Comparison of ENCODE assay signal across 8 mouse cellular contexts in genomic region chr11:98942555-98942922, GRCm38 (mm10). TPM values are rescaled to one million over a fixed set of nuclear protein-coding genes. Genes with fewer than 3 reads are reported as not detected.
A peak's percentile ranks its signal among the peaks of the same experiment; 100 is the strongest.
DNase-seq lines count a peak whose midpoint lies in the region; ATAC-seq lines count a peak whose summit lies in the region.
"Had no signal": no experiment of that assay in that cellular context is flagged by ENCODE, and none has a peak within 500 bp of the region (broad histone marks: within the 10 kb centered on the region; RNA-seq: fewer than 3 reads in every experiment).

No protein-coding gene starts in this region.

- no peaks in the 10 kb centered on the region for H3K9me3 ChIP-seq in lung, embryonic 15.5 days
- no peaks in the 10 kb centered on the region for H3K9me3 ChIP-seq in forebrain, embryonic 10.5 days
- H3K9me3 ChIP-seq in limb, embryonic 11.5 days (ENCODE audit: control insufficient read depth, low read length) = no peaks in the 10 kb centered on the region
- H3K9me3 ChIP-seq in stomach, embryonic 15.5 days = no peaks in the 10 kb centered on the region

- no peak for ATAC-seq in lung, embryonic 15.5 days (ENCODE audit: borderline replicate concordance, extremely low read depth, low FRiP score, low TSS enrichment)
- ATAC-seq in limb, embryonic 11.5 days (ENCODE audit: insufficient number of reproducible peaks, low FRiP score, low TSS enrichment, low read depth) = no peak
- ATAC-seq in stomach, embryonic 15.5 days (ENCODE audit: insufficient read depth, low FRiP score, low read depth) = no peak
- no peak for ATAC-seq in megakaryocyte-erythroid progenitor cell, adult 5-6 weeks (replicated peaks; ENCODE audit: low FRiP score, low TSS enrichment, poor library complexity, severe bottlenecking)

- H3K27ac ChIP-seq in lung, embryonic 15.5 days = peak overlapping the region; percentile 98
- peak overlapping the region; percentile 90 for H3K27ac ChIP-seq in forebrain, embryonic 10.5 days
- H3K27ac ChIP-seq in limb, embryonic 11.5 days (replicated peaks; ENCODE audit: low read depth, low read length) = peak overlapping the region; percentile 84
- H3K27ac ChIP-seq in stomach, embryonic 15.5 days = peak overlapping the region; percentile 98

- no peaks in the 10 kb centered on the region for H3K36me3 ChIP-seq in lung, embryonic 15.5 days
- H3K36me3 ChIP-seq in forebrain, embryonic 10.5 days (replicated peaks) = 0 out of 2 replicates have a peak, but pooled peaks cover 3% of the 10 kb centered on the region
- H3K36me3 ChIP-seq in limb, embryonic 11.5 days (ENCODE audit: control insufficient read depth, insufficient read depth, low read length) = no peaks in the 10 kb centered on the region
- H3K36me3 ChIP-seq in stomach, embryonic 15.5 days = no peaks in the 10 kb centered on the region

- no peak for DNase-seq in lung, postnatal 10 days
- DNase-seq in forebrain, embryonic 10.5 days (ENCODE audit: extremely low spot score, low spot score) = no peak
- DNase-seq in limb, embryonic 11.5 days (ENCODE audit: low spot score) = peak; percentile 34
- DNase-seq in retina, embryonic 14.5 days (ENCODE audit: low spot score) = no peak

- 0 out of 2 replicates have a peak overlapping the region, but pooled peaks have one; percentile 87 for H3K9ac ChIP-seq in lung, embryonic 15.5 days
- H3K9ac ChIP-seq in limb, embryonic 11.5 days (ENCODE audit: low read length) = 0 out of 2 replicates have a peak overlapping the region, but pooled peaks have one; percentile 27
- peak overlapping the region; percentile 29; the same call in 1 of the 2 replicates for H3K9ac ChIP-seq in stomach, embryonic 15.5 days

- peak overlapping the region; percentile 81 for H3K4me3 ChIP-seq in lung, embryonic 15.5 days
- H3K4me3 ChIP-seq in forebrain, embryonic 10.5 days = peak overlapping the region; percentile 82
- H3K4me3 ChIP-seq in limb, embryonic 11.5 days (ENCODE audit: low read depth, low read length) = peak overlapping the region; percentile 30
- peak overlapping the region; percentile 92 for H3K4me3 ChIP-seq in stomach, embryonic 15.5 days (replicated peaks)

- H3K27me3 ChIP-seq in lung, embryonic 15.5 days = no peaks in the 10 kb centered on the region
- peaks cover 22% of the 10 kb centered on the region for H3K27me3 ChIP-seq in forebrain, embryonic 10.5 days (ENCODE audit: poor library complexity, severe bottlenecking)
- H3K27me3 ChIP-seq in limb, embryonic 11.5 days (ENCODE audit: control insufficient read depth, insufficient read depth, low read length) = no peaks in the 10 kb centered on the region
- H3K27me3 ChIP-seq in stomach, embryonic 15.5 days (replicated peaks) = no peaks in the 10 kb centered on the region

- 31% methylated on average over 3 of the region's 3 CpGs for WGBS in lung, embryonic 15.5 days
- 70% methylated on average over 3 of the region's 3 CpGs for WGBS in forebrain, embryonic 10.5 days
- WGBS in limb, embryonic 11.5 days = 49% methylated on average over 3 of the region's 3 CpGs
- WGBS in stomach, embryonic 15.5 days = 37% methylated on average over 3 of the region's 3 CpGs

- peaks cover 90% of the 10 kb centered on the region for H3K4me1 ChIP-seq in lung, embryonic 15.5 days
- peaks cover 91% of the 10 kb centered on the region for H3K4me1 ChIP-seq in forebrain, embryonic 10.5 days
- peaks cover 76% of the 10 kb centered on the region for H3K4me1 ChIP-seq in limb, embryonic 11.5 days (ENCODE audit: control insufficient read depth, insufficient read depth, low read length)
- H3K4me1 ChIP-seq in stomach, embryonic 15.5 days = peaks cover 85% of the 10 kb centered on the region

- peak overlapping the region; percentile 95 for H3K4me2 ChIP-seq in lung, embryonic 15.5 days
- peak overlapping the region; percentile 77 for H3K4me2 ChIP-seq in limb, embryonic 11.5 days (ENCODE audit: low read depth, severe bottlenecking)
- H3K4me2 ChIP-seq in stomach, embryonic 15.5 days = peak overlapping the region; percentile 85

RNA-seq across cellular contexts. Expression of gene Rara, which starts 14.9 kb away (rescaled TPM):
- 36.5 and 38.4 TPM in 2 replicates for polyA plus RNA-seq in lung, embryonic 15.5 days (2015; fragmentation: Nextera tagmentation; extraction: Ambion mirVana)
- polyA plus RNA-seq in forebrain, embryonic 10.5 days (2016; fragmentation: Nextera tagmentation; extraction: Ambion mirVana) = 16.9 and 19.3 TPM in 2 replicates
- 46.7 and 48.7 TPM in 2 replicates for polyA plus RNA-seq in limb, embryonic 11.5 days (2014; fragmentation: Nextera tagmentation; extraction: Ambion mirVana)
- polyA plus RNA-seq in stomach, embryonic 15.5 days (2015; fragmentation: Nextera tagmentation; extraction: Ambion mirVana) = 34.0 and 41.0 TPM in 2 replicates
- 7.8 and 15.9 TPM in 2 replicates for total RNA-seq in megakaryocyte-erythroid progenitor cell, adult 5-6 weeks (2014; fragmentation: Nextera tagmentation)
- total RNA-seq in megakaryocyte-erythroid progenitor cell, adult 5-6 weeks (2017) = 2.2 and 3.0 TPM in 2 replicates

RNA-seq across cellular contexts. Expression of gene Cdc6, which starts 34.9 kb away (rescaled TPM):
- polyA plus RNA-seq in lung, embryonic 15.5 days (2015; fragmentation: Nextera tagmentation; extraction: Ambion mirVana) = 41.3 and 42.5 TPM in 2 replicates
- polyA plus RNA-seq in forebrain, embryonic 10.5 days (2016; fragmentation: Nextera tagmentation; extraction: Ambion mirVana) = 68.7 and 75.8 TPM in 2 replicates
- 58.7 and 63.4 TPM in 2 replicates for polyA plus RNA-seq in limb, embryonic 11.5 days (2014; fragmentation: Nextera tagmentation; extraction: Ambion mirVana)
- 28.8 and 30.3 TPM in 2 replicates for polyA plus RNA-seq in stomach, embryonic 15.5 days (2015; fragmentation: Nextera tagmentation; extraction: Ambion mirVana)
- 85.0 and 101 TPM in 2 replicates for total RNA-seq in megakaryocyte-erythroid progenitor cell, adult 5-6 weeks (2014; fragmentation: Nextera tagmentation)
- 67.8 and 78.7 TPM in 2 replicates for total RNA-seq in megakaryocyte-erythroid progenitor cell, adult 5-6 weeks (2017)

RNA-seq across cellular contexts. Expression of gene Gjd3, which starts 40.3 kb away (rescaled TPM):
- polyA plus RNA-seq in lung, embryonic 15.5 days (2015; fragmentation: Nextera tagmentation; extraction: Ambion mirVana) = 0.20 and 0.61 TPM in 2 replicates
- 0.20 and 0.24 TPM in 2 replicates for polyA plus RNA-seq in forebrain, embryonic 10.5 days (2016; fragmentation: Nextera tagmentation; extraction: Ambion mirVana)
- 0.40 TPM in 1 of 2 replicates, not detected in the other for polyA plus RNA-seq in limb, embryonic 11.5 days (2014; fragmentation: Nextera tagmentation; extraction: Ambion mirVana)
- polyA plus RNA-seq in stomach, embryonic 15.5 days (2015; fragmentation: Nextera tagmentation; extraction: Ambion mirVana) = 0.42 and 0.43 TPM in 2 replicates
- not detected in 2 replicates for total RNA-seq in megakaryocyte-erythroid progenitor cell, adult 5-6 weeks (2014; fragmentation: Nextera tagmentation)
- total RNA-seq in megakaryocyte-erythroid progenitor cell, adult 5-6 weeks (2017) = not detected in 2 replicates
- total RNA-seq: common myeloid progenitor, adult 5-6 weeks had no signal

Comparison
In these comparisons a context has a peak if more than half of its experiments do, and no peak if none do; other contexts are left out.
1. H3K4me3 ChIP-seq: peak in every context shown above with its lines; median percentile 92 in stomach, embryonic 15.5 days; 82 in forebrain, embryonic 10.5 days; 81 in lung, embryonic 15.5 days; 30 in limb, embryonic 11.5 days.
2. H3K9ac ChIP-seq: peak in every context shown above with its lines; median percentile 87 in lung, embryonic 15.5 days; 29 in stomach, embryonic 15.5 days; 27 in limb, embryonic 11.5 days.